Mouse (Mus musculus) liver, adult 2 months (tissue): ENCODE measurements around the gene Emc8. TPM values are rescaled to one million over a fixed set of nuclear protein-coding genes. Genes with fewer than 3 reads are reported as not detected.

Experiments used
- DNase-seq: peaks from one replicate; pipeline ENCODE4 v3.0.0-alpha.2; 2011; ENCODE audit warnings: low read depth, low spot score; ENCODE audit errors: extremely low read depth
- H3K27ac ChIP-seq: fragments of 200-500 bp; replicated peaks from 2 replicates; pipeline ENCODE4 v1.5.1; 2012; ENCODE audit warnings: low read depth, mild to moderate bottlenecking, control low read depth, inconsistent platforms, low read length; ENCODE audit not compliant: insufficient read depth
- H3K27me3 ChIP-seq: fragments of 200-500 bp; 2 replicates; pipeline ENCODE4 v1.6.1; 2012; ENCODE audit warnings: mild to moderate bottlenecking, moderate library complexity, low read length, inconsistent platforms; ENCODE audit not compliant: control insufficient read depth, insufficient read depth
- H3K36me3 ChIP-seq: fragments of 200-500 bp; 2 replicates; pipeline ENCODE4 v1.6.1; 2012; ENCODE audit warnings: low read length, inconsistent platforms; ENCODE audit not compliant: control insufficient read depth, insufficient read depth
- H3K4me1 ChIP-seq: fragments of 200-500 bp; 2 replicates; pipeline ENCODE4 v1.6.1; 2011; ENCODE audit warnings: low read length; ENCODE audit not compliant: control insufficient read depth, insufficient read depth
- H3K4me3 ChIP-seq: fragments of 200-500 bp; 2 replicates; pipeline ENCODE4 v1.5.1; 2011; ENCODE audit warnings: low read depth, mild to moderate bottlenecking, control low read depth, low read length, moderate library complexity; ENCODE audit not compliant: insufficient read depth
- H3K79me2 ChIP-seq: fragments of 200-500 bp; 2 replicates; pipeline ENCODE4 v1.6.1; 2012; ENCODE audit warnings: inconsistent platforms, mild to moderate bottlenecking, low read length, moderate library complexity; ENCODE audit not compliant: control insufficient read depth, insufficient read depth
- H3K9ac ChIP-seq: fragments of 200-500 bp; 2 replicates; pipeline ENCODE4 v1.6.1; 2012; ENCODE audit warnings: low read depth, mild to moderate bottlenecking, control low read depth, inconsistent platforms, low read length
- CTCF ChIP-seq: fragments of 200-500 bp; IDR thresholded peaks from 2 replicates; pipeline ENCODE4 v1.5.1; 2011; ENCODE audit warnings: low read depth, low read length, control low read depth
- POLR2A ChIP-seq: fragments of 200-500 bp; IDR thresholded peaks from 2 replicates; pipeline ENCODE4 v1.6.1; 2011; ENCODE audit warnings: low read length, control low read depth; ENCODE audit not compliant: insufficient read depth; ENCODE audit errors: extremely low read depth
- WGBS: fragments of 180-500 bp; shearing (Covaris S2); methylation state at CpG from one replicate; pipeline ENCODE4 v1.1.7; 2018; 5-methylcytosine and 5-hydroxymethylcytosine counted together
- polyA plus RNA-seq: library from polyadenylated mRNA; depleted of rRNA; stranded (reverse); fragments of >200 nt; gene quantifications from 2 replicates; pipeline ENCODE4 v1.2.3, GENCODE M21; 2012; rRNA removed
- total RNA-seq: library from RNA; depleted of rRNA; stranded (reverse); fragments of >200 nt; gene quantifications from 2 replicates; pipeline ENCODE4 v1.2.3, GENCODE M21; 2014; rRNA removed

Emc8 gene
- total RNA-seq (6.7 and 11.9 TPM in 2 replicates), polyA plus RNA-seq (47.8 and 53.3 TPM in 2 replicates)

- DNase-seq, result peak; percentile 33
- H3K27me3 ChIP-seq, result no peaks in the 10 kb centered on the region
- 1% methylated on average over 51 of the region's 51 CpGs for WGBS
- H3K4me3 ChIP-seq, result peak within 1 kb of the TSS; percentile 95
- peak within 1 kb of the TSS; percentile 95 for H3K27ac ChIP-seq
- H3K79me2 ChIP-seq, result peaks cover 32% of the 10 kb centered on the region
- H3K4me1 ChIP-seq, result peaks cover 20% of the 10 kb centered on the region
- peak within 1 kb of the TSS; percentile 98 for H3K9ac ChIP-seq
- TF ChIP-seq CTCF (no peak), POLR2A (no peak)
- H3K36me3 ChIP-seq, result peaks cover 15% of the 10 kb centered on the region; the same call in 1 of the 2 replicates
Observed at GRCm38 (mm10) chr8:120668374-120668905, at the start of gene Emc8. TSS of gene Emc8 (minus strand) at chr8:120668573.

- Histone ChIP-seq H3K79me2 (no peaks in the 10 kb centered on the region), H3K36me3 (no peaks in the 10 kb centered on the region), H3K4me1 (no peaks in the 10 kb centered on the region), H3K27ac (0 out of 2 replicates have a peak overlapping the region, but pooled peaks have one; percentile 6), H3K9ac (no peak overlapping the region), H3K27me3 (no peaks in the 10 kb centered on the region), H3K4me3 (no peak overlapping the region)
- peak; percentile 51 for DNase-seq
- WGBS, result 69% methylated on average over 15 of the region's 15 CpGs
- no peak for TF ChIP-seq POLR2A
- no peak for TF ChIP-seq CTCF
Observed at GRCm38 (mm10) chr8:120715996-120716680, 47.8 kb upstream of the Emc8 start.

- no peak overlapping the region for H3K9ac ChIP-seq
- H3K27ac ChIP-seq, result 0 out of 2 replicates have a peak overlapping the region, but pooled peaks have one; percentile 20
- no peaks in the 10 kb centered on the region for H3K36me3 ChIP-seq
- DNase-seq, result peak; percentile 30
- no peaks in the 10 kb centered on the region for H3K27me3 ChIP-seq
- H3K4me3 ChIP-seq, result no peak overlapping the region
- H3K79me2 ChIP-seq, result no peaks in the 10 kb centered on the region
- no peaks in the 10 kb centered on the region for H3K4me1 ChIP-seq
- no peak for TF ChIP-seq CTCF
- no peak for TF ChIP-seq POLR2A
- WGBS, result 70% methylated on average over 6 of the region's 6 CpGs
Observed at GRCm38 (mm10) chr8:120715200-120715599, 46.8 kb upstream of the Emc8 start.

- H3K27ac ChIP-seq, result no peak overlapping the region
- WGBS, result 80% methylated on average over 10 of the region's 10 CpGs
Observed at GRCm38 (mm10) chr8:120709176-120709575, 40.8 kb upstream of the Emc8 start.

GRCm38 (mm10) chr8:120706193-120706592 is 37.8 kb upstream of the Emc8 start:
- Histone ChIP-seq H3K36me3 (no peaks in the 10 kb centered on the region), H3K9ac (no peak overlapping the region), H3K27ac (no peak overlapping the region), H3K4me3 (no peak overlapping the region), H3K27me3 (no peaks in the 10 kb centered on the region), H3K4me1 (no peaks in the 10 kb centered on the region), H3K79me2 (no peaks in the 10 kb centered on the region)
- DNase-seq, result no peak
- 93% methylated on average over 3 of the region's 3 CpGs for WGBS
- TF ChIP-seq POLR2A (no peak), CTCF (no peak)

More at GRCm38 (mm10) chr8:120709176-120709575, 40.8 kb upstream of the Emc8 start:
- no peaks in the 10 kb centered on the region for H3K79me2 ChIP-seq
- no peak for DNase-seq
- no peak for TF ChIP-seq POLR2A
- no peaks in the 10 kb centered on the region for H3K36me3 ChIP-seq
- H3K9ac ChIP-seq, result no peak overlapping the region
- no peak overlapping the region for H3K4me3 ChIP-seq
- H3K4me1 ChIP-seq, result no peaks in the 10 kb centered on the region
- no peaks in the 10 kb centered on the region for H3K27me3 ChIP-seq

- Histone ChIP-seq H3K9ac (no peak overlapping the region), H3K4me3 (no peak overlapping the region), H3K36me3 (no peaks in the 10 kb centered on the region), H3K79me2 (no peaks in the 10 kb centered on the region), H3K4me1 (peaks cover under 1% of the 10 kb centered on the region; the same call in 1 of the 2 replicates), H3K27me3 (no peaks in the 10 kb centered on the region), H3K27ac (no peak overlapping the region)
- DNase-seq, result no peak
- WGBS, result 83% methylated on average over 15 of the region's 15 CpGs
- TF ChIP-seq CTCF, result no peak
Observed at GRCm38 (mm10) chr8:120705163-120705562, 36.8 kb upstream of the Emc8 start.
